In genomic region chr5:34933461-34933860, GRCm38 (mm10) we compare ENCODE assay signal across 10 mouse cellular contexts. TPM values are rescaled to one million over a fixed set of nuclear protein-coding genes. Genes with fewer than 3 reads are reported as not detected.
DNase-seq lines count a peak whose midpoint lies in the region; ATAC-seq and TF ChIP-seq lines count a peak whose summit lies in the region.
"Had no signal": no experiment of that assay in that cellular context is flagged by ENCODE, and none has a peak within 500 bp of the region (broad histone marks: within the 10 kb centered on the region; RNA-seq: fewer than 3 reads in every experiment).

No protein-coding gene starts in this region.

- H3K4me2 ChIP-seq in liver, embryonic 14.5 days (ENCODE audit: low read depth) = no peak overlapping the region
- H3K4me2 ChIP-seq in liver, embryonic 12.5 days = no peak overlapping the region
- H3K4me2 ChIP-seq: limb, embryonic 15.5 days had no signal

- H3K4me1 ChIP-seq in liver, embryonic 14.5 days (replicated peaks; ENCODE audit: control insufficient read depth in 2 of 2, insufficient read depth in 2 of 2, low read length in 1 of 2) = peaks cover 35 to 55% of the 10 kb centered on the region in 2 experiments
- H3K4me1 ChIP-seq in liver, embryonic 12.5 days = peaks cover 60% of the 10 kb centered on the region
- no peaks in the 10 kb centered on the region for H3K4me1 ChIP-seq in E14TG2a.4 (replicated peaks; ENCODE audit: low read depth, low read length)

- H3K27me3 ChIP-seq in liver, embryonic 14.5 days (ENCODE audit: control insufficient read depth, insufficient read depth, low read length) = no peaks in the 10 kb centered on the region
- H3K27me3 ChIP-seq in liver, embryonic 12.5 days (replicated peaks) = 0 out of 2 replicates have a peak, but pooled peaks cover 3% of the 10 kb centered on the region
- peaks cover 5% of the 10 kb centered on the region; the same call in 1 of the 2 replicates for H3K27me3 ChIP-seq in E14TG2a.4 (ENCODE audit: insufficient read depth, low read length)
- H3K27me3 ChIP-seq: limb, embryonic 15.5 days had no signal

- TF ChIP-seq CTCF in liver, embryonic 14.5 days (IDR thresholded peaks at IDR 0.05; ENCODE audit: low read depth) = peak; percentile 75
- peak; percentile 86 for TF ChIP-seq CTCF in E14TG2a.4 (conservative IDR thresholded peaks at IDR 0.05; ENCODE audit: low read length)

- no peak for TF ChIP-seq EP300 in liver, embryonic 14.5 days (IDR thresholded peaks at IDR 0.05; ENCODE audit: low read depth)

- no peak overlapping the region for H3K9ac ChIP-seq in liver, embryonic 14.5 days (replicated peaks)
- no peak overlapping the region for H3K9ac ChIP-seq in liver, embryonic 12.5 days
- H3K9ac ChIP-seq: limb, embryonic 15.5 days had no signal

- H3K36me3 ChIP-seq in liver, embryonic 14.5 days (replicated peaks; ENCODE audit: control insufficient read depth, insufficient read depth, low read depth) = no peaks in the 10 kb centered on the region
- no peaks in the 10 kb centered on the region for H3K36me3 ChIP-seq in liver, embryonic 12.5 days
- no peaks in the 10 kb centered on the region for H3K36me3 ChIP-seq in E14TG2a.4 (ENCODE audit: insufficient read depth, low read length)
- H3K36me3 ChIP-seq: limb, embryonic 15.5 days had no signal

- H3K4me3 ChIP-seq in liver, embryonic 14.5 days (ENCODE audit: insufficient read depth in 1 of 2, low read depth in 2 of 2, low read length in 2 of 2) = no peak overlapping the region
- H3K4me3 ChIP-seq in liver, embryonic 12.5 days = no peak overlapping the region
- no peak overlapping the region for H3K4me3 ChIP-seq in E14TG2a.4 (replicated peaks; ENCODE audit: low read length)
- H3K4me3 ChIP-seq: limb, embryonic 15.5 days had no signal

- peak; percentile 40 for DNase-seq in embryo, embryonic 10.5 days (ENCODE audit: low spot score)
- DNase-seq in embryo, embryonic 10 days (ENCODE audit: low spot score) = no peak
- no peak for DNase-seq in liver, embryonic 14.5 days (ENCODE audit: low read depth in 3 of 3, low spot score in 3 of 3)
- peak; percentile 20 for DNase-seq in naive thymus-derived CD4-positive, alpha-beta T cell, adult 2 months (ENCODE audit: low read depth)
- no peak for DNase-seq in gastrocnemius, postnatal 4 days (ENCODE audit: low spot score in 2 of 2)
- DNase-seq in adrenal gland, adult (ENCODE audit: inconsistent age in 2 of 2, low spot score in 1 of 2) = no peak

- H3K27ac ChIP-seq in liver, embryonic 14.5 days = no peak overlapping the region
- H3K27ac ChIP-seq in liver, embryonic 12.5 days = no peak overlapping the region
- H3K27ac ChIP-seq: limb, embryonic 15.5 days had no signal

- no peak for ATAC-seq in liver, embryonic 14.5 days (ENCODE audit: insufficient read depth)
- no peak for ATAC-seq in liver, embryonic 12.5 days
- ATAC-seq: forebrain, embryonic 14.5 days had no signal

- 81% methylated on average over 1 of the region's 1 CpGs for WGBS in liver, embryonic 14.5 days (ENCODE audit: insufficient replicate concordance)
- WGBS in liver, embryonic 12.5 days (ENCODE audit: insufficient replicate concordance) = 84% methylated on average over 1 of the region's 1 CpGs

- no peaks in the 10 kb centered on the region for H3K9me3 ChIP-seq in liver, embryonic 14.5 days (ENCODE audit: control insufficient read depth, low read length)
- no peaks in the 10 kb centered on the region for H3K9me3 ChIP-seq in liver, embryonic 12.5 days (replicated peaks)
- no peaks in the 10 kb centered on the region for H3K9me3 ChIP-seq in E14TG2a.4 (ENCODE audit: low read length)
- H3K9me3 ChIP-seq: limb, embryonic 15.5 days had no signal

RNA-seq across cellular contexts. Expression of gene Rgs12, which starts 15.8 kb away (rescaled TPM):
- 18.7 and 21.7 TPM in 2 replicates for polyA plus RNA-seq in liver, embryonic 14.5 days (2012; rRNA removed)
- 17.1 and 20.4 TPM in 2 replicates for polyA plus RNA-seq in liver, embryonic 14.5 days (2014; fragmentation: Nextera tagmentation; extraction: Ambion mirVana)
- polyA plus RNA-seq in liver, embryonic 12.5 days (2016; fragmentation: Nextera tagmentation; extraction: Ambion mirVana) = 30.1 and 31.7 TPM in 2 replicates
- total RNA-seq in gastrocnemius, postnatal 4 days (2021) = 10 to 100 TPM; 34.7 to 35.2 TPM

RNA-seq across cellular contexts. Expression of gene Msantd1, which starts 25.6 kb away (rescaled TPM):
- 0.90 and 1.2 TPM in 2 replicates for polyA plus RNA-seq in liver, embryonic 14.5 days (2012; rRNA removed)
- polyA plus RNA-seq in liver, embryonic 14.5 days (2014; fragmentation: Nextera tagmentation; extraction: Ambion mirVana) = 0.17 and 0.27 TPM in 2 replicates
- polyA plus RNA-seq in liver, embryonic 12.5 days (2016; fragmentation: Nextera tagmentation; extraction: Ambion mirVana) = 0.18 and 0.69 TPM in 2 replicates
- 1 to 10 TPM in 1 of 2 experiments, under 1 TPM in 1; 0.93 to 1.5 TPM for total RNA-seq in gastrocnemius, postnatal 4 days (2021)

Comparison
In these comparisons a context has a peak if more than half of its experiments do, and no peak if none do; other contexts are left out.
1. DNase-seq: peak in embryo, embryonic 10.5 days (single experiment) and naive thymus-derived CD4-positive, alpha-beta T cell, adult 2 months (single experiment); none in embryo, embryonic 10 days (single experiment), liver, embryonic 14.5 days (0 of 3), gastrocnemius, postnatal 4 days (0 of 2) and adrenal gland, adult (0 of 2).